Mouse (Mus musculus): ENCODE results near the gene Kif13a. TPM values are rescaled to one million over a fixed set of nuclear protein-coding genes. Genes with fewer than 3 reads are reported as not detected.

Gene Kif13a
- polyA plus RNA-seq (2015; fragmentation: Nextera tagmentation; extraction: Ambion mirVana): 13.0 and 16.9 TPM in 2 replicates

DNA sequence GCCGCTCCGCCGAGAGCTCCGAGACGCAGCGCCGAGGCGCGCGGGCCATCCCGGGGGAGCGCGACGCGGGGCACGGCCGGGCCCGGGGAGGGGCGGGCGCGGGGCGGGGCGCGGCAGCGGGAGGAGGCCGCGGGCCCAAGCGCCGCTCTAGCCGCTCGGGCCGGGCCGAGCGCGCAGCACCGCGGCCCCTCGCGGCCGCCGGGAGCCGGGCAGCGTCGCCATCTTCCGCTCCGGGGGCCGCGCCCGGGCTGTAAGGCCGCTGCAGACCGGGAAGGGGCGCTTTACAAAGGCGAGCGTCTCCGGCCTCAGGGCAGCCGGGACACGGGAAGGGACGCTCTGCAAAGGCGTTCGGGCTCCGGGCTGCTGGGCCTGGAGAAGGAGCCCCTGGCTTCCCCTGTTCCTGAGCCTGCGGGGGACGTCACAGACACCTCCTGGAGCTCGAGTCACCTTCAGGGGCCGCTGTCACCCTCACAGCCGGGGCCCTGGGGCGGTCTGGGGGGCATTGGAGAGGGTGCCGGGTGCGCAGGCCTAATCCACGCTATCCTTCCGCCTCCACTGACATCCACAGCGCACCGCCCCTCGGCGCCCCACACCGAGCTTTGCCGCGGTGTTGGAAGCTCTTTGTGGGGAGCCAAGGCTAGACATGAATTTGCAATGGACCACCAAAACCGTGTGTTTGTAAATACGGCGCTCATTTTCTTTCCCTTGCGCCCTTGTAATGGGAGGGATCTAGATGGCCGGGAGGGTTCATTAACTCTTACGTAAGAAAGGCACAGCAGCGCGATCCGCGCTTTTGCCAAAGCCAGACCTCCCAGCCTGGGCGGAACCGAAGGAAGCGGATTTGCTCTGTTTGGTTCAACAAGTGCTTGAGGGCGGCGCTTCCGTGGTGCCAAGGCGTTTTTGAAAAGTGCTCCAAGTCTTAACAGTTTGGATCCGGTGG lies at the start of gene Kif13a:
Gene Kif13a, minus strand, starts transcription at position 149 of the 940 bp plus-strand sequence.
- Histone ChIP-seq H3K4me3 (peak within 1 kb of the TSS; percentile 79), H3K27me3 (no peaks in the 10 kb centered on the region), H3K4me2 (peak within 1 kb of the TSS; percentile 93), H3K4me1 (replicated peaks) (peaks cover 16% of the 10 kb centered on the region), H3K9me3 (no peaks in the 10 kb centered on the region), H3K27ac (replicated peaks) (peak within 1 kb of the TSS; percentile 96), H3K9ac (peak within 1 kb of the TSS; percentile 86), H3K36me3 (no peaks in the 10 kb centered on the region)
- WGBS: under 1% methylated on average over 77 of the region's 96 CpGs
- ATAC-seq (ENCODE audit: low FRiP score, low read depth): peak; percentile 87

DNA sequence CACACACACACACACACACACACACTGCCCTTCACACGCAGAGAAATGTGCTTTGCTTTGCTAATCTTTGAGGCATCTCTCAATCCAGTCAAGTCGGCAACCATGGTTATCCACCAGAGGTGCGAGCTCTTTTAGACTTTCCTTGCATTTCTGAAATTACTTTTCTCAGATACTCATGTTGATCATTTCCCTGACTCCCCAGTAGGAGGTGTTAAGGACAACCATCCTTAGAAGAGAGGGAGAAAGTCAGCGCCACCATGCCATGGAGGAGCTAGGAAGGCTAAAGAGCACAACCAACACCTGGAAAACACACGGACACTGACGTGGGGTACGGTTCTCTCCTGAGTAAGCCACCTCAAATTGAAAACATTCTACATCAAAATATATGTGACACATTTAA lies 46.9 kb upstream of the Kif13a start:
- WGBS: 94% methylated on average over 7 of the region's 7 CpGs
- no peaks in the 10 kb centered on the region for H3K27me3 ChIP-seq
- H3K4me3 ChIP-seq: no peak overlapping the region
- no peak for ATAC-seq (ENCODE audit: low FRiP score, low read depth)
- H3K9ac ChIP-seq: no peak overlapping the region
- H3K27ac ChIP-seq (replicated peaks): no peak overlapping the region
- H3K4me2 ChIP-seq: no peak overlapping the region
- H3K9me3 ChIP-seq: no peaks in the 10 kb centered on the region
- no peaks in the 10 kb centered on the region for H3K36me3 ChIP-seq
- 0 out of 2 replicates have a peak, but pooled peaks cover 8% of the 10 kb centered on the region for H3K4me1 ChIP-seq (replicated peaks)

DNA sequence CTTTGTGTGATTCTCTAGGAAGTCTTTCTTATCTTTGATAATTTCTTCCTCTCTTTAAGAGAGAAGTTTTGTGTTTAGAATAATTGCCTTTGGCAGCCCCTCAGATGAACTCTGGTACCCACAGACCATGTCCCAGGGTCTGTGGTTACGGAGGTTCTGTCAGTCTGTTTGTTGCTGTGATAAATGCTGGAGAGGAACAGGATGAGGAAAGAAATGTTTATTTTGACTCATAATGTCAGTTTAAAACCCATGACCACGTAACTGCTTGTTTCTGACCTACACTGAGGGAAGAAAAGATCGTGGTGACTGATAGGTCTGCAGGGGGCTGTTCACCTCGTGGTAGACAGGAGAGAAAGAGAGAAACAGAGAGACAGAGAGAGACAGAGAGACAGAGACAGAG lies 46.3 kb upstream of the Kif13a start:
- no peak for ATAC-seq (ENCODE audit: low FRiP score, low read depth)
- H3K36me3 ChIP-seq: no peaks in the 10 kb centered on the region
- 0 out of 2 replicates have a peak, but pooled peaks cover 8% of the 10 kb centered on the region for H3K4me1 ChIP-seq (replicated peaks)
- H3K9me3 ChIP-seq: no peaks in the 10 kb centered on the region
- 21% methylated on average over 4 of the region's 4 CpGs for WGBS
- H3K4me3 ChIP-seq: no peak overlapping the region
- H3K4me2 ChIP-seq: peak overlapping the region; percentile 72
- H3K27me3 ChIP-seq: no peaks in the 10 kb centered on the region
- no peak overlapping the region for H3K9ac ChIP-seq
- H3K27ac ChIP-seq (replicated peaks): peak overlapping the region; percentile 66

- H3K9me3 ChIP-seq: no peaks in the 10 kb centered on the region
- 7% methylated on average over 14 of the region's 14 CpGs for WGBS
- H3K27ac ChIP-seq (replicated peaks): peak overlapping the region; percentile 66
- no peaks in the 10 kb centered on the region for H3K27me3 ChIP-seq
- H3K4me3 ChIP-seq: peak overlapping the region; percentile 41
- peak; percentile 94 for ATAC-seq (ENCODE audit: low FRiP score, low read depth)
- peak overlapping the region; percentile 72 for H3K4me2 ChIP-seq
- H3K9ac ChIP-seq: peak overlapping the region; percentile 40
- no peaks in the 10 kb centered on the region for H3K36me3 ChIP-seq
- 0 out of 2 replicates have a peak, but pooled peaks cover 8% of the 10 kb centered on the region for H3K4me1 ChIP-seq (replicated peaks)
Measured at GRCm38 (mm10) chr13:46975031-46975551, 45.4 kb upstream of the Kif13a start.

DNA sequence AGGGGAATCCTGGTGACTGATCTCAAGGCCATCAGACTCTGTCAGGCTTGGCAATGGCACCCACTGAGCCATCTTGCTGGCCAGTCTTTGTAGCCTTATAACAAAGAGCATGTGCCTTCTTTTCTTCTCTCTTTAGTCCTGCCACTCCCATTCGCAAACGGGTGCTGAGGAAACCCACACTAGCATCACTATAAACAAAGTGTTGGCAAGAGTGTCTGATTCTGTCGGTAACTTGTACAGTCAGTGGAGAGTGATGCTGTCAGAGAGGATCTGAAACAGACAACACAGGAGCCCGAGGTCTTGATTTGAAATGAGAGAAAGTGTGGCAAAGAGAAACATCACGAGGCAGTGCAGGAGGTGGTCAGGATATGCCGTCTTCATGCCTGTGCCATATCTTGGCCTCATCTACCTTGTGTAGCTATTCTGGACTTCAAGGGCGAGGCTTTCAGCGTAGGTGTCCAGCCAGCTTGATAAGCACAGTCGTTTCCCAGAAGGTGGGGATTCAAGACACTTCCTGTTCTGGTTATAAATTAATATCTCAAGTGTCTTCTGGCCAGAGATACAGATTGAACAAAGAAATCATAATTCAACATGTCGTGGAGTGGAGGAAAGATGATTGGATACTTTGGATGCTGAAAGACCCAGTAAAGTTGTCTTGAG lies 40.7 kb upstream of the Kif13a start:
- H3K36me3 ChIP-seq: no peaks in the 10 kb centered on the region
- no peak overlapping the region for H3K27ac ChIP-seq (replicated peaks)
- H3K4me3 ChIP-seq: no peak overlapping the region
- no peak for ATAC-seq (ENCODE audit: low FRiP score, low read depth)
- WGBS: 77% methylated on average over 10 of the region's 10 CpGs
- H3K4me2 ChIP-seq: no peak overlapping the region
- no peaks in the 10 kb centered on the region for H3K27me3 ChIP-seq
- no peak overlapping the region for H3K9ac ChIP-seq
- 0 out of 2 replicates have a peak, but pooled peaks cover 3% of the 10 kb centered on the region for H3K4me1 ChIP-seq (replicated peaks)
- no peaks in the 10 kb centered on the region for H3K9me3 ChIP-seq

- no peak overlapping the region for H3K27ac ChIP-seq (replicated peaks)
- ATAC-seq (ENCODE audit: low FRiP score, low read depth): no peak
- H3K4me1 ChIP-seq (replicated peaks): no peaks in the 10 kb centered on the region
- 86% methylated on average over 2 of the region's 2 CpGs for WGBS
- no peaks in the 10 kb centered on the region for H3K9me3 ChIP-seq
- H3K27me3 ChIP-seq: no peaks in the 10 kb centered on the region
- H3K4me2 ChIP-seq: no peak overlapping the region
- H3K9ac ChIP-seq: no peak overlapping the region
- H3K36me3 ChIP-seq: no peaks in the 10 kb centered on the region
- H3K4me3 ChIP-seq: no peak overlapping the region
Measured at GRCm38 (mm10) chr13:46968626-46969025, 39.0 kb upstream of the Kif13a start.

DNA sequence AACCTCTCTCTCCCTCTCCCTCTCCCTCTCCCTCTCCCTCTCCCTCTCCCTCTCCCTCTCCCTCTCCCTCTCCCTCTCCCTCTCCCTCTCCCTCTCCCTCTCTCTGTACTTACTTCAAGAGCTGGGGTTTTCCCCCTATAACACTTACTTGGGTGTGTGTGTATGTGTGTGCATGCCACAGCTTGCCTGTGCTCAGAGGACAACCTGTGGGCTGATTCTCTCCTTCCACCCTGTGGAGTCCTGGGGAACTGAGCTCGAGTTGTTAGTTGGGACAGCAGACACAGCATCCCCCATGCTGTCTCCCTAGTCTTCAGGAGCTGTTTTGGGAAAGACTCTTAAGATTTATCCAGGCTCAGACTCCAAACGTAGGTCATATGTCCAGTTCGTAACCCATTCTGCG lies 37.6 kb upstream of the Kif13a start:
- WGBS: 75% methylated on average over 4 of the region's 4 CpGs

DNA sequence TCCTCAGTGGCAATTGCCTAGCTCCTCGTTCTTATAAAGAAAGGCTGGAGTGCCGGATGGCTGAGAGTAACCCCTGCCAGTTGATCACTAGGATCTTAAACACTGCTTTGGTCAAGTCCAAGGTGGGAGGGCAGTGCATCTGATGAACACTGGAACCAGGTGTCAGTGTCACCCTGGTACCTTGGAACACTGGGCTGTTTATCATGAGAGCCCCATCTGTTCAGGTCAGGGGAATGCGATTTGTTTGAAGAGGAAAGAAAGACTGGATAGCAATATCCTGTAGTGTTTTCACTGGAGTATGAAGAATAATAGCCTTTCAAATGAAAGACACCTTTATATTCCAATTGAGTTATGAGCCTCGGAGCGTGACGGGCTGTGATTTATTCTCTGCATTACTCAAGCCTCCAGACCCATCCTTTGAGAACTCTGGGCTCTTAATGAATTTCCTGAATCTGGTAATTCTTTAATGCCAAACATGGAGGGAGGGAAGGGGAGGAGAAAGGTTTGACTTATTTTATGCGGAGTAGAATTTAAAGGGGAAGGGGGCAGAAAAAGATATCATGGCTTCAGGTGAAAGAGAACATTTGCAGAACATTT lies 31.3 kb upstream of the Kif13a start:
- Histone ChIP-seq H3K4me2 (no peak overlapping the region), H3K4me1 (replicated peaks) (peaks cover 9% of the 10 kb centered on the region; the same call in 1 of the 2 replicates), H3K27me3 (no peaks in the 10 kb centered on the region), H3K36me3 (no peaks in the 10 kb centered on the region), H3K4me3 (no peak overlapping the region), H3K27ac (replicated peaks) (peak overlapping the region; percentile 68), H3K9me3 (no peaks in the 10 kb centered on the region), H3K9ac (no peak overlapping the region)
- 0 out of 2 replicates have a peak, but pooled peaks have one; percentile 42 for ATAC-seq (ENCODE audit: low FRiP score, low read depth)
- 41% methylated on average over 7 of the region's 7 CpGs for WGBS

More for the DNA sequence above, 37.6 kb upstream of the Kif13a start:
- H3K4me1 ChIP-seq (replicated peaks): no peaks in the 10 kb centered on the region
- no peaks in the 10 kb centered on the region for H3K9me3 ChIP-seq
- no peak overlapping the region for H3K9ac ChIP-seq
- H3K27ac ChIP-seq (replicated peaks): no peak overlapping the region
- H3K27me3 ChIP-seq: no peaks in the 10 kb centered on the region
- no peaks in the 10 kb centered on the region for H3K36me3 ChIP-seq
- H3K4me2 ChIP-seq: no peak overlapping the region
- no peak for ATAC-seq (ENCODE audit: low FRiP score, low read depth)
- H3K4me3 ChIP-seq: no peak overlapping the region

- WGBS: 91% methylated on average over 5 of the region's 5 CpGs
- Histone ChIP-seq H3K4me2 (no peak overlapping the region), H3K27ac (replicated peaks) (no peak overlapping the region), H3K9ac (no peak overlapping the region), H3K27me3 (no peaks in the 10 kb centered on the region), H3K4me3 (no peak overlapping the region), H3K9me3 (no peaks in the 10 kb centered on the region), H3K4me1 (replicated peaks) (peaks cover 9% of the 10 kb centered on the region; the same call in 1 of the 2 replicates), H3K36me3 (no peaks in the 10 kb centered on the region)
- ATAC-seq (ENCODE audit: low FRiP score, low read depth): no peak
Measured at GRCm38 (mm10) chr13:46959139-46959538, 29.5 kb upstream of the Kif13a start.

DNA sequence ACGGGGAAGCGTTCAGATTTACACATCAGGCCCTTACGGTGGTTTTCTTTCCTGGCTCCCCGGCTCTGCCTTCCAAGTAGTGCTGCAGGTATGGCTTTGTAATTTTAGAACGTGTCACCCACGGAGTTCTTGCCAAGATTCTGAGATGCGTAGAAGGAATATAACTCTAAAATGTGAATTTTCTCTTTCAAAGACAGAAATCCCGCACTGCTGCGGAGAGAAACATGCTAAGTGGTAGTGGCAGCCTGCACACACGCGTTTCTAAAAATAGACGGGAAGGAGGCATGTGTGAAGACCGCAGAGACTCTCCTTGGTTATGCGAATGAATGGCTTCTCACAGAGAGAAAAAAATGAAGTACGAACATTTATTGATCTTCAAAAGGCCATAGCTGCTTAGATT lies 21.5 kb upstream of the Kif13a start:
- H3K9me3 ChIP-seq: no peaks in the 10 kb centered on the region
- H3K9ac ChIP-seq: no peak overlapping the region
- no peak overlapping the region for H3K4me3 ChIP-seq
- H3K4me2 ChIP-seq: no peak overlapping the region
- H3K27ac ChIP-seq (replicated peaks): no peak overlapping the region
- H3K27me3 ChIP-seq: no peaks in the 10 kb centered on the region
- H3K4me1 ChIP-seq (replicated peaks): no peaks in the 10 kb centered on the region
- no peak for ATAC-seq (ENCODE audit: low FRiP score, low read depth)
- WGBS: 81% methylated on average over 15 of the region's 15 CpGs
- no peaks in the 10 kb centered on the region for H3K36me3 ChIP-seq

GRCm38 (mm10) chr13:46949741-46950140 lies 20.1 kb upstream of the Kif13a start:
- no peak for ATAC-seq (ENCODE audit: low FRiP score, low read depth)
- Histone ChIP-seq H3K9ac (no peak overlapping the region), H3K36me3 (no peaks in the 10 kb centered on the region), H3K27me3 (no peaks in the 10 kb centered on the region), H3K4me3 (no peak overlapping the region), H3K4me1 (replicated peaks) (no peaks in the 10 kb centered on the region), H3K4me2 (no peak overlapping the region), H3K9me3 (no peaks in the 10 kb centered on the region), H3K27ac (replicated peaks) (no peak overlapping the region)
- WGBS: 93% methylated on average over 2 of the region's 2 CpGs
